8 mouse cellular contexts compared by ENCODE assay signal in genomic region chr6:86522001-86522911, GRCm38 (mm10). TPM values are rescaled to one million over a fixed set of nuclear protein-coding genes. Genes with fewer than 3 reads are reported as not detected.
A peak's percentile ranks its signal among the peaks of the same experiment; 100 is the strongest.
DNase-seq lines count a peak whose midpoint lies in the region; ATAC-seq and TF ChIP-seq lines count a peak whose summit lies in the region.

No protein-coding gene starts in this region.

- peak overlapping the region; percentile 67 for H3K4me2 ChIP-seq in hindbrain, embryonic 15.5 days
- peak overlapping the region; percentile 37 for H3K4me2 ChIP-seq in myocyte (ENCODE audit: low read depth)

- H3K79me2 ChIP-seq in MEL (ENCODE audit: control insufficient read depth, insufficient read depth, low read length, poor library complexity), result peaks cover 38% of the 10 kb centered on the region
- peaks cover 36% of the 10 kb centered on the region for H3K79me2 ChIP-seq in myocyte (ENCODE audit: control insufficient read depth, insufficient read depth)

- WGBS in hindbrain, embryonic 15.5 days, result 82% methylated on average over 5 of the region's 5 CpGs

- TF ChIP-seq POLR2A in MEL (IDR thresholded peaks at IDR 0.05; ENCODE audit: control insufficient read depth in 1 of 2, insufficient read depth in 1 of 2, low read depth in 1 of 2, low read length in 2 of 2, poor library complexity in 1 of 2) (peak in 1 of 2 experiments; percentile 12; a peak in 1 of 4 replicates), myocyte (IDR thresholded peaks at IDR 0.05; ENCODE audit: insufficient read length, low read depth) (no peak)

- intact Hi-C loops in gastrocnemius, adult 2 months (cut with DNase I), result no loop called here
- intact Hi-C loops in gastrocnemius, postnatal 36 days (cut with DNase I), result loop anchor here (5.0 kb wide), 1 partner anchor 35 kb away; no protein-coding TSS in a partner anchor

- no peak overlapping the region for H3K27ac ChIP-seq in gastrocnemius, adult 2 months
- H3K27ac ChIP-seq in MEL (ENCODE audit: control insufficient read depth, low read depth, low read length), result no peak overlapping the region
- H3K27ac ChIP-seq in hindbrain, embryonic 15.5 days (replicated peaks), result no peak overlapping the region

- H3K27me3 ChIP-seq in MEL (ENCODE audit: control insufficient read depth in 1 of 2, insufficient read depth in 2 of 2, low read length in 2 of 2), result no peaks in the 10 kb centered on the region
- H3K27me3 ChIP-seq in hindbrain, embryonic 15.5 days, result no peaks in the 10 kb centered on the region
- H3K27me3 ChIP-seq in myocyte (ENCODE audit: control insufficient read depth, insufficient read depth, insufficient read length), result no peaks in the 10 kb centered on the region

- TF ChIP-seq EP300 in MEL (IDR thresholded peaks at IDR 0.05; ENCODE audit: low read depth in 1 of 2, low read length in 2 of 2), result no peak

- peak overlapping the region; percentile 88; the same call in 1 of the 2 replicates for H3K4me3 ChIP-seq in gastrocnemius, adult 2 months
- H3K4me3 ChIP-seq in MEL (ENCODE audit: control insufficient read depth in 1 of 2, insufficient read depth in 1 of 2, low read depth in 2 of 2, low read length in 2 of 2), result no peak overlapping the region
- 0 out of 2 replicates have a peak overlapping the region, but pooled peaks have one; percentile 1 for H3K4me3 ChIP-seq in hindbrain, embryonic 15.5 days
- H3K4me3 ChIP-seq in myocyte, result peak overlapping the region; percentile 100

- DNase-seq in gastrocnemius, adult 2 months, result no peak
- DNase-seq in gastrocnemius, postnatal 36 days, result no peak
- DNase-seq in MEL (ENCODE audit: low read depth, low spot score), result peak; percentile 46
- no peak for DNase-seq in right cerebral cortex, postnatal 10 days (ENCODE audit: low spot score in 2 of 2)
- DNase-seq in right cerebral cortex, postnatal 14 days, result no peak

- no peak overlapping the region for H3K9ac ChIP-seq in MEL (ENCODE audit: control insufficient read depth, low read depth, low read length, poor library complexity, severe bottlenecking)
- no peak overlapping the region for H3K9ac ChIP-seq in hindbrain, embryonic 15.5 days

- peaks cover 0 to 3% of the 10 kb centered on the region in 2 experiments; a peak in 1 of 4 replicates for H3K4me1 ChIP-seq in MEL (ENCODE audit: control insufficient read depth in 1 of 2, insufficient read depth in 2 of 2, low read length in 2 of 2)
- peaks cover 16% of the 10 kb centered on the region for H3K4me1 ChIP-seq in hindbrain, embryonic 15.5 days (replicated peaks)

- TF ChIP-seq CTCF in gastrocnemius, adult 2 months (IDR thresholded peaks at IDR 0.05), result no peak
- TF ChIP-seq CTCF in MEL (IDR thresholded peaks at IDR 0.05 in 2 of 3, conservative IDR thresholded peaks at IDR 0.05 in 1 of 3; ENCODE audit: control insufficient read depth in 1 of 3, insufficient read depth in 1 of 3, low read depth in 2 of 3, low read length in 3 of 3, poor library complexity in 1 of 3, severe bottlenecking in 1 of 3), result peak in 2 of 3 experiments; percentile 8 to 10; a peak in 1 of 6 replicates

- ATAC-seq in hindbrain, embryonic 15.5 days (ENCODE audit: low FRiP score, low read depth), result no peak
- ATAC-seq in megakaryocyte-erythroid progenitor cell, adult 5-6 weeks (replicated peaks; ENCODE audit: low FRiP score, low TSS enrichment, poor library complexity, severe bottlenecking), result no peak

- H3ac ChIP-seq in myocyte (ENCODE audit: control insufficient read depth, insufficient read length), result no peak overlapping the region

- no peak for TF ChIP-seq RAD21 in MEL (IDR thresholded peaks at IDR 0.05; ENCODE audit: low read depth, low read length)

- H3K36me3 ChIP-seq in MEL (ENCODE audit: control insufficient read depth in 1 of 2, insufficient read depth in 2 of 2, low read length in 2 of 2), result peaks cover 3 to 6% of the 10 kb centered on the region in 2 experiments
- no peaks in the 10 kb centered on the region; the same call in 1 of the 2 replicates for H3K36me3 ChIP-seq in hindbrain, embryonic 15.5 days
- peaks cover 13% of the 10 kb centered on the region for H3K36me3 ChIP-seq in myocyte (ENCODE audit: control insufficient read depth, insufficient read depth)

- no peaks in the 10 kb centered on the region for H3K9me3 ChIP-seq in MEL (replicated peaks; ENCODE audit: insufficient read depth, low read length)
- no peaks in the 10 kb centered on the region for H3K9me3 ChIP-seq in hindbrain, embryonic 15.5 days

TF ChIP-seq in MEL, 35 proteins besides CTCF, POLR2A, EP300 and RAD21:
- 0 out of 2 replicates have a peak, but pooled peaks have one; percentile 31 for TF ChIP-seq POLR2AphosphoS2 (IDR thresholded peaks at IDR 0.05; ENCODE audit: low read length)
- TF ChIP-seq TCF12 (IDR thresholded peaks at IDR 0.05; ENCODE audit: low read depth, low read length), result no peak
- TF ChIP-seq ZNF384 (IDR thresholded peaks at IDR 0.05; ENCODE audit: low read depth, low read length), result peak; percentile 90

TF ChIP-seq in myocyte, 11 proteins besides CTCF, POLR2A, EP300 and RAD21:
- TF ChIP-seq POLR2AphosphoS2 (IDR thresholded peaks at IDR 0.05; ENCODE audit: insufficient read length, low read depth), result peak; percentile 58
- TF ChIP-seq USF1 (IDR thresholded peaks at IDR 0.05; ENCODE audit: low read depth), result no peak

RNA-seq across cellular contexts. Expression of gene Pcbp1, which starts 3.9 kb away (rescaled TPM):
- total RNA-seq in gastrocnemius, adult 2 months (2021), result 100 to 1,000 TPM; 121 to 128 TPM
- 100 to 1,000 TPM; 102 to 112 TPM for total RNA-seq in gastrocnemius, postnatal 36 days (2021)
- 74.2 and 83.5 TPM in 2 replicates for total RNA-seq in MEL (2012; rRNA removed)
- polyA plus RNA-seq in MEL (2012; ENCODE audit: insufficient read depth in 1 of 2, insufficient read length in 2 of 2, low read depth in 1 of 2, low replicate concordance in 2 of 2, missing spikeins in 1 of 2) (100 to 1,000 TPM in 1 of 2 experiments, not detected in 1; 385 TPM), myocyte (2012; fragmentation: generic; extraction: Trizol) (306 TPM)
- 341 and 351 TPM in 2 replicates for polyA plus RNA-seq in hindbrain, embryonic 15.5 days (2015; fragmentation: Nextera tagmentation; extraction: Ambion mirVana)
- 289 and 315 TPM in 2 replicates for total RNA-seq in megakaryocyte-erythroid progenitor cell, adult 5-6 weeks (2014; fragmentation: Nextera tagmentation)
- 118 and 123 TPM in 2 replicates for total RNA-seq in megakaryocyte-erythroid progenitor cell, adult 5-6 weeks (2017)

Comparison
In these comparisons a context has a peak if more than half of its experiments do, and no peak if none do; other contexts are left out.
1. H3K4me3 ChIP-seq: peak in gastrocnemius, adult 2 months (single experiment), hindbrain, embryonic 15.5 days (single experiment) and myocyte (single experiment); none in MEL (0 of 2).